Mouse (Mus musculus) urinary bladder, postnatal 36 days (tissue): Measurements from ENCODE around the gene Noto.

Experiments
- DNase-seq, 2 experiments: peaks; one replicate each; pipeline ENCODE4 v3.0.0; 2022; ENCODE audit warnings: low spot score in 2 of 2, mixed read lengths in 1 of 2

Noto gene

DNA sequence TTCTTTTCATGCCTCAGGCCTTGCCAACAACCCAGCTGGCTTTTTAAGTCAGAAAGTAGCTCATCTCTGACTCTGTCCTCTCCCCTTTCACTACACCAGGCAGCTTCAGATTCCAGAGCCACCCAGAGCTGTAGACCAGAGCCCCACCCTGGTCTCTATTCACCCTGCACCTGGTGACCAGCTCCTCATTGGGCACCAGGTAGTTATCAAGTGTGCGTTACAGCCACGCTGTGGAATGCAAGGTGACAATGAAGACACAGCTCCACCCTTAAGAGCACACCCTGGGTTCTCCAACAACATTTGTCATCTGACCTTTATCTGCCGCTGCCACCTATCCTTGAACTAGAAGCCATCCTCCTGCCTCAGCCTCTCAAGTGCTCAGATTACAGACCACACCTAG is 51.9 kb downstream of the Noto start:
- no peak for DNase-seq

DNA sequence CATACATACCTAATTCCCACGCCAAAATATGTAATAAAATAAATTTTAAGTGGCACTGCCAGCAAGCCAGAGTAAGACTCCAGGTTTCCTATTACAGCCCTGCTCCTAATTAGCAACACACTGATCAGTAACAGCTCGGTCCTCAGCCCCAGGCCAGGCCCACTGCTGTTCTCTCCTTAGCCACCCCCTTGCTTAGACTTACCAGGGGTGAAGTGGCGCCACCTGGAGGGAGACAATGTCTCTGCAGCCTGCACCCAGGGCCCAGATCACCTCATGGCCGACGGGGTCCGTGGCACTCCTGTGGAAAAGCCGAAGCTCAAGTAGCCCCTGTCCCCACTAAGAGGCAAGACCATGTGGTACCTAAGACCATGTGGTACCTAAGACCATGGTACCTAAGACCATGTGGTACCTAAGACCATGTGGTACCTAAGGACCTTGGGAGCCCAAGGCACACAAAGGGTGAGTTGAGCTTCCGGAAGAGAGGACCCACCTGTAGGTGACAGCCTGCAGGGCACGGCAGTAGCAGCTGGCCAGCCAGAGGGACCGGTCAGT is 53.8 kb downstream of the Noto start:
- DNase-seq = no peak

GRCm38 (mm10) chr6:85478416-85478815 is 54.7 kb downstream of the Noto start:
- no peak for DNase-seq
